Mouse (Mus musculus): ENCODE results near the gene Aldh1a1.

The Aldh1a1 gene

GRCm38 (mm10) chr19:20654141-20654873 lies 161.8 kb downstream of the Aldh1a1 start:
- DNase-seq: no peak

- DNase-seq: no peak
Measured at GRCm38 (mm10) chr19:20677697-20678355, 185.3 kb downstream of the Aldh1a1 start.

Data from cerebellum, postnatal 10 days (tissue).